Mouse (Mus musculus) MEL (cell line): ENCODE data around the gene Mrtfa. TPM values are rescaled to one million over a fixed set of nuclear protein-coding genes. Genes with fewer than 3 reads are reported as not detected.

Experiments
- DNase-seq: peaks from one replicate; pipeline ENCODE4 v3.0.0; 2011; ENCODE audit warnings: low read depth, low spot score
- H3K27ac ChIP-seq: 2 replicates; pipeline ENCODE4 v1.5.1; 2012; ENCODE audit warnings: low read depth, mild to moderate bottlenecking, control low read depth, low read length, moderate library complexity; ENCODE audit not compliant: control insufficient read depth
- H3K27me3 ChIP-seq, 2 experiments: fragments of 150-350 bp in 1 of 2; sonication (generic) in 1 of 2; 2 replicates each; pipeline ENCODE4 v1.6.1; 2012; ENCODE audit warnings: low read length in 2 of 2, mild to moderate bottlenecking in 2 of 2, improper control_type of control experiment in 1 of 2, moderate library complexity in 1 of 2; ENCODE audit not compliant: insufficient read depth in 2 of 2, control insufficient read depth in 1 of 2
- H3K36me3 ChIP-seq, 2 experiments: 2 replicates each; pipeline ENCODE4 v1.6.1; 2012 to 2014; ENCODE audit warnings: low read length in 2 of 2, improper control_type of control experiment in 1 of 2, inconsistent platforms in 1 of 2, mild to moderate bottlenecking in 1 of 2; ENCODE audit not compliant: insufficient read depth in 2 of 2, control insufficient read depth in 1 of 2
- H3K4me1 ChIP-seq, 2 experiments: fragments of 150-350 bp in 1 of 2; sonication (generic) in 1 of 2; 2 replicates each; pipeline ENCODE4 v1.6.1; 2012; ENCODE audit warnings: low read length in 2 of 2, improper control_type of control experiment in 1 of 2, mild to moderate bottlenecking in 1 of 2; ENCODE audit not compliant: insufficient read depth in 2 of 2, control insufficient read depth in 1 of 2
- H3K4me3 ChIP-seq, 2 experiments: fragments of 150-350 bp in 1 of 2; sonication (generic) in 1 of 2; 2 replicates each; pipeline ENCODE4 v1.5.1; 2012; ENCODE audit warnings: low read depth in 2 of 2, low read length in 2 of 2, mild to moderate bottlenecking in 2 of 2, moderate library complexity in 2 of 2, control low read depth in 1 of 2, improper control_type of control experiment in 1 of 2; ENCODE audit not compliant: control insufficient read depth in 1 of 2, insufficient read depth in 1 of 2
- H3K79me2 ChIP-seq: 2 replicates; pipeline ENCODE4 v1.6.1; 2012; ENCODE audit warnings: mild to moderate bottlenecking, low read length, moderate library complexity; ENCODE audit not compliant: control insufficient read depth, poor library complexity, insufficient read depth
- H3K9ac ChIP-seq: 2 replicates; pipeline ENCODE4 v1.6.1; 2012; ENCODE audit warnings: low read depth, mild to moderate bottlenecking, control low read depth, low read length, moderate library complexity; ENCODE audit not compliant: control insufficient read depth, poor library complexity, severe bottlenecking
- H3K9me3 ChIP-seq: fragments of 150-350 bp; sonication (generic); replicated peaks from 2 replicates; pipeline ENCODE4 v1.6.1; 2012; ENCODE audit warnings: mild to moderate bottlenecking, low read length, improper control_type of control experiment, moderate library complexity; ENCODE audit not compliant: insufficient read depth
- BHLHE40 ChIP-seq: IDR thresholded peaks from 2 replicates; pipeline ENCODE4 v1.6.1; 2012; ENCODE audit warnings: low read depth, mild to moderate bottlenecking, inconsistent platforms, low read length, improper control_type of control experiment, borderline replicate concordance
- CHD2 ChIP-seq: IDR thresholded peaks from 2 replicates; pipeline ENCODE4 v1.6.1; 2011; ENCODE audit warnings: low read length, improper control_type of control experiment
- ELF1 ChIP-seq: IDR thresholded peaks from 2 replicates; pipeline ENCODE4 v1.6.1; 2014; ENCODE audit warnings: low read depth, mild to moderate bottlenecking, inconsistent platforms, low read length, improper control_type of control experiment, moderate library complexity
- ETS1 ChIP-seq: IDR thresholded peaks from 2 replicates; pipeline ENCODE4 v1.6.1; 2012; ENCODE audit warnings: low read depth, mild to moderate bottlenecking, inconsistent platforms, low read length, improper control_type of control experiment, moderate library complexity
- HCFC1 ChIP-seq: IDR thresholded peaks from 2 replicates; pipeline ENCODE4 v1.6.1; 2012; ENCODE audit warnings: low read depth, mild to moderate bottlenecking, inconsistent platforms, low read length, improper control_type of control experiment, moderate library complexity
- KAT2A ChIP-seq: conservative IDR thresholded peaks from 2 replicates; pipeline ENCODE4 v1.6.1; 2012; ENCODE audit warnings: low read depth, low read length, improper control_type of control experiment, inconsistent platforms
- MAFK ChIP-seq: IDR thresholded peaks from 2 replicates; pipeline ENCODE4 v1.6.1; 2011; ENCODE audit warnings: low read depth, mild to moderate bottlenecking, low read length, improper control_type of control experiment, borderline replicate concordance
- MAZ ChIP-seq: IDR thresholded peaks from 2 replicates; pipeline ENCODE4 v1.6.1; 2012; ENCODE audit warnings: low read depth, mild to moderate bottlenecking, inconsistent platforms, low read length, improper control_type of control experiment
- MYB ChIP-seq: IDR thresholded peaks from 2 replicates; pipeline ENCODE4 v1.6.1; 2011; ENCODE audit warnings: mild to moderate bottlenecking, low read depth, low read length, improper control_type of control experiment
- MYC ChIP-seq: IDR thresholded peaks from 2 replicates; pipeline ENCODE4 v1.6.1; 2011; ENCODE audit warnings: low read depth, mild to moderate bottlenecking, low read length, improper control_type of control experiment, moderate library complexity
- NRF1 ChIP-seq: IDR thresholded peaks from 2 replicates; pipeline ENCODE4 v1.6.1; 2014; ENCODE audit warnings: low read depth, mild to moderate bottlenecking, inconsistent platforms, low read length, improper control_type of control experiment, moderate library complexity; ENCODE audit not compliant: poor library complexity, insufficient read depth, severe bottlenecking
- POLR2A ChIP-seq, 2 experiments: IDR thresholded peaks; 2 replicates each; pipeline ENCODE4 v1.6.1; 2011 to 2012; ENCODE audit warnings: low read length in 2 of 2, mild to moderate bottlenecking in 2 of 2, control low read depth in 1 of 2, improper control_type of control experiment in 1 of 2, low read depth in 1 of 2, moderate library complexity in 1 of 2; ENCODE audit not compliant: control insufficient read depth in 1 of 2, insufficient read depth in 1 of 2, poor library complexity in 1 of 2
- RCOR1 ChIP-seq: IDR thresholded peaks from 2 replicates; pipeline ENCODE4 v1.6.1; 2012; ENCODE audit warnings: low read depth, mild to moderate bottlenecking, inconsistent platforms, low read length, improper control_type of control experiment
- TAL1 ChIP-seq: IDR thresholded peaks from 2 replicates; pipeline ENCODE4 v1.6.1; 2012; ENCODE audit warnings: mild to moderate bottlenecking, inconsistent platforms, low read length, moderate library complexity, mixed read lengths
- TCF12 ChIP-seq: IDR thresholded peaks from 2 replicates; pipeline ENCODE4 v1.6.1; 2014; ENCODE audit warnings: low read depth, mild to moderate bottlenecking, inconsistent platforms, low read length, improper control_type of control experiment, moderate library complexity
- UBTF ChIP-seq: IDR thresholded peaks from 2 replicates; pipeline ENCODE4 v1.6.1; 2012; ENCODE audit warnings: low read depth, mild to moderate bottlenecking, inconsistent platforms, low read length, improper control_type of control experiment, moderate library complexity, borderline replicate concordance; ENCODE audit not compliant: insufficient read depth
- USF1 ChIP-seq: IDR thresholded peaks from 2 replicates; pipeline ENCODE4 v1.6.1; 2014; ENCODE audit warnings: low read depth, mild to moderate bottlenecking, inconsistent platforms, low read length, improper control_type of control experiment, moderate library complexity
- ZKSCAN1 ChIP-seq: IDR thresholded peaks from 2 replicates; pipeline ENCODE4 v1.6.1; 2012; ENCODE audit warnings: low read depth, mild to moderate bottlenecking, inconsistent platforms, low read length, improper control_type of control experiment, moderate library complexity
- polyA plus RNA-seq, 2 experiments: library from polyadenylated mRNA; stranded (reverse) in 1 of 2; unstranded in 1 of 2; fragments of >175 nt in 1 of 2; fragments of >200 nt in 1 of 2; gene quantifications; 2 replicates each; pipeline versions ENCODE4 v1.2.1 to v1.2.4; 2012; ENCODE audit warnings: low replicate concordance in 2 of 2, low read depth in 1 of 2; ENCODE audit not compliant: insufficient read length in 2 of 2, insufficient read depth in 1 of 2, missing spikeins in 1 of 2
- total RNA-seq: library from RNA; depleted of rRNA; stranded (reverse); fragments of 300-350 nt; gene quantifications from 2 replicates; pipeline ENCODE4 v1.2.3, GENCODE M21; 2012

The Mrtfa gene
- total and polyA plus RNA-seq, 3 experiments, result 2.6 to 11.9 TPM; not detected in 1

GRCm38 (mm10) chr15:81062616-81063015 lies 127.9 kb downstream of the Mrtfa start:
- H3K4me3 ChIP-seq, result no peak overlapping the region
- no peaks in the 10 kb centered on the region for H3K79me2 ChIP-seq
- H3K36me3 ChIP-seq, result peaks cover 0 to 4% of the 10 kb centered on the region in 2 experiments; a peak in 2 of 4 replicates
- DNase-seq, result no peak
- no peak for TF ChIP-seq UBTF
- TF ChIP-seq MAZ, result no peak
- no peaks in the 10 kb centered on the region for H3K27me3 ChIP-seq
- H3K9ac ChIP-seq, result no peak overlapping the region
- H3K27ac ChIP-seq, result no peak overlapping the region
- H3K4me1 ChIP-seq, result peaks cover 0 to 7% of the 10 kb centered on the region in 2 experiments; a peak in 2 of 4 replicates
- H3K9me3 ChIP-seq, result no peaks in the 10 kb centered on the region

DNA sequence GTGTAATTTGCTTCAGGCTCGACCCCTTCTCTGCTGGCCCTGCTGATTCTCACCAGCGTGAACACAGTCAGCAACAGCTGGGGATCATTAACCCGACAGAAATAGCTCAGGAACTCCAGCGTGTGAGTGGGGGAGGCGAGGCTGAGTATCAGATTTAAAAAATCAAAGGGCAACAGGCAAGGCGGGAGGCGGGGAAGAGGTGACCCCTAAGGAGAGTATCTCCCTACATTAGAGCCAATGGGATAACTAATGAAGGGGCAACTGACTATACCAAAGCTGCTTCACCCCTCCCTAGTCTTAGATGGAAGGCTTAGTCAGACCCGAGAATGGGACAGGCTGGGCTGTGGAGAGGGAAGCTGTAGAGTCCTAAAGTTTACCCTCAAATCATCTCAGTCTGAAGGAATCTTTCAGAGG lies 128.4 kb downstream of the Mrtfa start:
- no peaks in the 10 kb centered on the region for H3K9me3 ChIP-seq
- H3K79me2 ChIP-seq, result no peaks in the 10 kb centered on the region
- no peaks in the 10 kb centered on the region for H3K27me3 ChIP-seq
- H3K4me3 ChIP-seq, result no peak overlapping the region
- TF ChIP-seq MYC, result no peak
- TF ChIP-seq ZKSCAN1, result no peak
- no peak for TF ChIP-seq HCFC1
- no peak for TF ChIP-seq RCOR1
- TF ChIP-seq ELF1, result no peak
- TF ChIP-seq TAL1, result no peak
- TF ChIP-seq CHD2, result no peak
- TF ChIP-seq BHLHE40, result no peak
- no peak for TF ChIP-seq TCF12
- no peak for TF ChIP-seq KAT2A
- no peak for TF ChIP-seq NRF1
- no peak for TF ChIP-seq ETS1
- TF ChIP-seq MAFK, result no peak
- TF ChIP-seq MYB, result no peak
- TF ChIP-seq USF1, result no peak
- no peak for TF ChIP-seq POLR2A (IDR thresholded peaks at IDR 0.05; ENCODE audit: control insufficient read depth in 1 of 2, insufficient read depth in 1 of 2, low read depth in 1 of 2, low read length in 2 of 2, poor library complexity in 1 of 2)
- peaks cover 0 to 9% of the 10 kb centered on the region in 2 experiments; a peak in 2 of 4 replicates for H3K4me1 ChIP-seq
- H3K36me3 ChIP-seq, result peaks cover 0 to 4% of the 10 kb centered on the region in 2 experiments; a peak in 2 of 4 replicates
- DNase-seq, result no peak
- H3K9ac ChIP-seq, result no peak overlapping the region
- H3K27ac ChIP-seq, result no peak overlapping the region
